Mouse (Mus musculus) embryonic fibroblast, embryonic 13.5 days (primary cell): ENCODE measurements around the gene Npm1.

Source experiments
- CTCF ChIP-seq: IDR thresholded peaks from 2 replicates; pipeline ENCODE4 v1.5.1; 2011; ENCODE audit warnings: mild to moderate bottlenecking, control low read depth, low read length, moderate library complexity, borderline replicate concordance; ENCODE audit not compliant: insufficient read depth
- POLR2A ChIP-seq: IDR thresholded peaks from 2 replicates; pipeline ENCODE4 v1.6.1; 2011; ENCODE audit warnings: low read depth, mild to moderate bottlenecking, control low read depth, low read length, moderate library complexity

DNA sequence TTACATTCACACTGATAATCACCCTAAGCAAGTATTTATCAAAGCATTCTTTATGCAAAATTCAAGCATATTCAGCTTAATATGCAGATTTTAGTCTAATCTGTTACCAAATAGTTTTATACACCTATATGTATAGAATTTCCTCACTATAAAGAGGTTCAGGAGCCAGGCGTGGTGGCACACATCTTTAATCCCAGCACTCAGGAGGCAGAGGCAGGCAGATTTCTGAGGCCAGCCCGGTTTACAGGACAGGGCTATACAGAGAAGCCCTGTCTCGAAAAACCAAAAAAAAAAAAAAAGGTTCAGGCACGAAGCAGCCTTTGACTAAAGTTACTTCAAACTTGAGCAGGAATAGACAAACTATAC lies 11.2 kb downstream of the Npm1 start:
- TF ChIP-seq POLR2A: no peak
- no peak for TF ChIP-seq CTCF
